In genomic region chr1:135125990-135126389, GRCm38 (mm10) we compare ENCODE assay signal across 13 mouse cellular contexts. TPM values are rescaled to one million over a fixed set of nuclear protein-coding genes. Genes with fewer than 3 reads are reported as not detected.
DNase-seq lines count a peak whose midpoint lies in the region; ATAC-seq and TF ChIP-seq lines count a peak whose summit lies in the region.
"Had no signal": no experiment of that assay in that cellular context is flagged by ENCODE, and none has a peak within 500 bp of the region (broad histone marks: within the 10 kb centered on the region; RNA-seq: fewer than 3 reads in every experiment).

No protein-coding gene starts in this region.

- no peak overlapping the region for H3K4me3 ChIP-seq in hindbrain, postnatal 0 days (ENCODE audit: low read length)
- no peak overlapping the region for H3K4me3 ChIP-seq in hindbrain, embryonic 10.5 days
- H3K4me3 ChIP-seq: gastrocnemius, adult 2 months had no signal

- ATAC-seq in hindbrain, postnatal 0 days: peak; percentile 54; the same call in 1 of the 2 replicates

- WGBS in hindbrain, postnatal 0 days: 39% methylated on average over 8 of the region's 8 CpGs
- WGBS in hindbrain, embryonic 10.5 days: 79% methylated on average over 8 of the region's 8 CpGs

- no peak overlapping the region for H3K27ac ChIP-seq in hindbrain, postnatal 0 days
- no peak overlapping the region; the same call in 1 of the 2 replicates for H3K27ac ChIP-seq in hindbrain, embryonic 10.5 days
- H3K27ac ChIP-seq: gastrocnemius, adult 2 months had no signal

- no peak overlapping the region for H3K4me2 ChIP-seq in hindbrain, postnatal 0 days (ENCODE audit: low read depth, low read length)

- DNase-seq in hindbrain, postnatal 0 days (ENCODE audit: low spot score): peak; percentile 82
- no peak for DNase-seq in hindbrain, embryonic 10.5 days (ENCODE audit: low spot score)
- peak; percentile 48 for DNase-seq in retina, postnatal 1 day
- no peak for DNase-seq in retina, embryonic 14.5 days (ENCODE audit: low spot score)
- peak; percentile 36 for DNase-seq in fat pad, adult 2 months (ENCODE audit: extremely low read depth, low read depth, low spot score)
- peak; percentile 73 for DNase-seq in testis, postnatal 10 days (ENCODE audit: low spot score)
- DNase-seq in cerebellum, adult 8-10 months: no peak
- DNase-seq in yolk sac, embryonic 10.5 days (ENCODE audit: low spot score): no peak
- DNase-seq: gastrocnemius, adult 2 months; heart, postnatal 14 days; thymus, adult 2 months had no signal

- no peaks in the 10 kb centered on the region for H3K27me3 ChIP-seq in hindbrain, postnatal 0 days (ENCODE audit: insufficient read depth, low read length)
- peaks cover 33% of the 10 kb centered on the region for H3K27me3 ChIP-seq in hindbrain, embryonic 10.5 days (ENCODE audit: insufficient read depth, poor library complexity, severe bottlenecking)

- H3K9me3 ChIP-seq in hindbrain, postnatal 0 days (ENCODE audit: low read length): no peaks in the 10 kb centered on the region
- H3K9me3 ChIP-seq in hindbrain, embryonic 10.5 days: no peaks in the 10 kb centered on the region

- H3K36me3 ChIP-seq in hindbrain, postnatal 0 days (ENCODE audit: insufficient read depth, low read length): no peaks in the 10 kb centered on the region
- H3K36me3 ChIP-seq in hindbrain, embryonic 10.5 days: no peaks in the 10 kb centered on the region

- no peak for TF ChIP-seq CTCF in hindbrain, postnatal 0 days (IDR thresholded peaks at IDR 0.05; ENCODE audit: low read depth)

- H3K9ac ChIP-seq in hindbrain, postnatal 0 days (replicated peaks; ENCODE audit: low read length): no peak overlapping the region

- peaks cover 11% of the 10 kb centered on the region for H3K4me1 ChIP-seq in hindbrain, postnatal 0 days (ENCODE audit: insufficient read depth, low read length)
- peaks cover 32% of the 10 kb centered on the region for H3K4me1 ChIP-seq in hindbrain, embryonic 10.5 days (replicated peaks)

RNA-seq across cellular contexts. Expression of gene Ptpn7, which starts 6.5 kb away (rescaled TPM):
- 0.10 and 0.54 TPM in 2 replicates for total RNA-seq in hindbrain, postnatal 0 days (2014; rRNA removed)
- 0.10 and 0.11 TPM in 2 replicates for polyA plus RNA-seq in hindbrain, postnatal 0 days (2015; fragmentation: Nextera tagmentation; extraction: Ambion mirVana)
- polyA plus RNA-seq in hindbrain, embryonic 10.5 days (2016; fragmentation: Nextera tagmentation; extraction: Ambion mirVana): 1.7 and 2.7 TPM in 2 replicates
- total RNA-seq: layer of hippocampus, adult 18-20 months had no signal

RNA-seq across cellular contexts. Expression of gene Arl8a, which starts 20.6 kb away (rescaled TPM):
- 251 and 277 TPM in 2 replicates for total RNA-seq in hindbrain, postnatal 0 days (2014; rRNA removed)
- polyA plus RNA-seq in hindbrain, postnatal 0 days (2015; fragmentation: Nextera tagmentation; extraction: Ambion mirVana): 329 and 369 TPM in 2 replicates
- polyA plus RNA-seq in hindbrain, embryonic 10.5 days (2016; fragmentation: Nextera tagmentation; extraction: Ambion mirVana): 61.1 and 95.3 TPM in 2 replicates

RNA-seq across cellular contexts. Expression of gene Lgr6, which starts 20.9 kb away (rescaled TPM):
- 4.6 and 5.0 TPM in 2 replicates for total RNA-seq in hindbrain, postnatal 0 days (2014; rRNA removed)
- polyA plus RNA-seq in hindbrain, postnatal 0 days (2015; fragmentation: Nextera tagmentation; extraction: Ambion mirVana): 2.7 and 3.1 TPM in 2 replicates
- 0.26 and 0.47 TPM in 2 replicates for polyA plus RNA-seq in hindbrain, embryonic 10.5 days (2016; fragmentation: Nextera tagmentation; extraction: Ambion mirVana)

RNA-seq across cellular contexts. Expression of gene Gpr37l1, which starts 41.5 kb away (rescaled TPM):
- total RNA-seq in hindbrain, postnatal 0 days (2014; rRNA removed): 42.6 and 66.3 TPM in 2 replicates
- polyA plus RNA-seq in hindbrain, postnatal 0 days (2015; fragmentation: Nextera tagmentation; extraction: Ambion mirVana): 24.9 and 32.1 TPM in 2 replicates
- not detected in 2 replicates for polyA plus RNA-seq in hindbrain, embryonic 10.5 days (2016; fragmentation: Nextera tagmentation; extraction: Ambion mirVana)
- polyA plus RNA-seq: neural tube, embryonic 11.5 days had no signal

Comparison
In these comparisons a context has a peak if more than half of its experiments do, and no peak if none do; other contexts are left out.
1. DNase-seq: peak in hindbrain, postnatal 0 days (single experiment), retina, postnatal 1 day (single experiment), fat pad, adult 2 months (single experiment) and testis, postnatal 10 days (single experiment); none in hindbrain, embryonic 10.5 days (single experiment), retina, embryonic 14.5 days (single experiment), cerebellum, adult 8-10 months (single experiment) and yolk sac, embryonic 10.5 days (single experiment).